Mouse (Mus musculus): ENCODE measurements around the gene Taf10.
"Not testable (repeated sequence)": the region's sequence is repeated elsewhere in the genome, so short reads cannot be mapped to it uniquely, and the experiment has no call there.

The Taf10 gene

GRCm38 (mm10) chr7:105753281-105753680 is 9.1 kb upstream of the Taf10 start:
- DNase-seq (ENCODE audit: low read depth, low spot score) = no peak

GRCm38 (mm10) chr7:105752716-105753115 is 8.6 kb upstream of the Taf10 start:
- no peak for DNase-seq (ENCODE audit: low read depth, low spot score)

GRCm38 (mm10) chr7:105751491-105752433 is 7.6 kb upstream of the Taf10 start, which contains the start of gene Tpp1:
Gene Tpp1, minus strand, starts transcription at chr7:105752235.
- DNase-seq (ENCODE audit: low read depth, low spot score) = peak; percentile 92

GRCm38 (mm10) chr7:105747776-105748175 is 3.6 kb upstream of the Taf10 start:
- DNase-seq (ENCODE audit: low read depth, low spot score) = no peak

- DNase-seq (ENCODE audit: low read depth, low spot score) = not testable (repeated sequence)
Observed at GRCm38 (mm10) chr7:105743246-105743925, 775 bp downstream of the Taf10 start.

- not testable (repeated sequence) for DNase-seq (ENCODE audit: low read depth, low spot score)
Observed at GRCm38 (mm10) chr7:105742539-105743215, 1.5 kb downstream of the Taf10 start.

- no peak for DNase-seq (ENCODE audit: low read depth, low spot score)
Observed at GRCm38 (mm10) chr7:105741978-105742377, 2.2 kb downstream of the Taf10 start.

GRCm38 (mm10) chr7:105740851-105741250 is 3.3 kb downstream of the Taf10 start:
- DNase-seq (ENCODE audit: low read depth, low spot score) = no peak

- DNase-seq (ENCODE audit: low read depth, low spot score) = no peak
Observed at GRCm38 (mm10) chr7:105740089-105740795, 3.9 kb downstream of the Taf10 start.

- DNase-seq (ENCODE audit: low read depth, low spot score) = peak; percentile 45
Observed at GRCm38 (mm10) chr7:105738948-105739347, 5.2 kb downstream of the Taf10 start.

GRCm38 (mm10) chr7:105738286-105738685 is 5.9 kb downstream of the Taf10 start:
- DNase-seq (ENCODE audit: low read depth, low spot score) = no peak

- no peak for DNase-seq (ENCODE audit: low read depth, low spot score)
Observed at GRCm38 (mm10) chr7:105737648-105738047, 6.5 kb downstream of the Taf10 start.

- no peak for DNase-seq (ENCODE audit: low read depth, low spot score)
Observed at GRCm38 (mm10) chr7:105736911-105737521, 7.1 kb downstream of the Taf10 start, which contains the start of gene Rrp8. Gene Rrp8, minus strand, starts transcription at chr7:105737385.

GRCm38 (mm10) chr7:105736264-105736901 is 7.8 kb downstream of the Taf10 start, which contains the start of gene Ilk:
Gene Ilk, plus strand, starts transcription at chr7:105736592.
- DNase-seq (ENCODE audit: low read depth, low spot score) = peak; percentile 90

GRCm38 (mm10) chr7:105735464-105735863 is 8.7 kb downstream of the Taf10 start:
- DNase-seq (ENCODE audit: low read depth, low spot score) = peak; percentile 40

- DNase-seq (ENCODE audit: low read depth, low spot score) = no peak
Observed at GRCm38 (mm10) chr7:105734826-105735225, 9.3 kb downstream of the Taf10 start.

GRCm38 (mm10) chr7:105733836-105734235 is 10.3 kb downstream of the Taf10 start:
- DNase-seq (ENCODE audit: low read depth, low spot score) = no peak

GRCm38 (mm10) chr7:105728701-105729428 is 15.3 kb downstream of the Taf10 start:
- DNase-seq (ENCODE audit: low read depth, low spot score) = no peak

GRCm38 (mm10) chr7:105726980-105727325 is 17.2 kb downstream of the Taf10 start:
- no peak for DNase-seq (ENCODE audit: low read depth, low spot score)
